Mouse (Mus musculus) small intestine, adult 2 months (tissue): ENCODE results near the gene Stk39. TPM values are rescaled to one million over a fixed set of nuclear protein-coding genes. Genes with fewer than 3 reads are reported as not detected.

Experiments
- H3K27ac ChIP-seq: fragments of 200-500 bp; 2 replicates; pipeline ENCODE4 v1.5.1; 2012; ENCODE audit warnings: low read depth, low read length, control low read depth, inconsistent platforms; ENCODE audit not compliant: insufficient read depth
- H3K27me3 ChIP-seq: fragments of 200-500 bp; 2 replicates; pipeline ENCODE4 v1.6.1; 2012; ENCODE audit warnings: mild to moderate bottlenecking, moderate library complexity, low read length, inconsistent platforms; ENCODE audit not compliant: control insufficient read depth, insufficient read depth
- H3K36me3 ChIP-seq: fragments of 200-500 bp; 2 replicates; pipeline ENCODE4 v1.6.1; 2012; ENCODE audit warnings: mild to moderate bottlenecking, low read length, control low read depth, inconsistent platforms; ENCODE audit not compliant: control insufficient read depth, insufficient read depth
- H3K4me1 ChIP-seq: fragments of 200-500 bp; 2 replicates; pipeline ENCODE4 v1.6.1; 2012; ENCODE audit warnings: low read length, inconsistent platforms, mixed read lengths; ENCODE audit not compliant: control insufficient read depth, insufficient read depth, insufficient read length
- H3K4me3 ChIP-seq: fragments of 200-500 bp; 2 replicates; pipeline ENCODE4 v1.5.1; 2012; ENCODE audit warnings: low read depth, mild to moderate bottlenecking, control low read depth, inconsistent platforms, low read length, moderate library complexity
- CTCF ChIP-seq: fragments of 200-500 bp; IDR thresholded peaks from 2 replicates; pipeline ENCODE4 v1.5.1; 2012; ENCODE audit warnings: low read depth, mild to moderate bottlenecking, control low read depth, inconsistent platforms, low read length, moderate library complexity, mixed read lengths; ENCODE audit not compliant: insufficient replicate concordance, insufficient read length; ENCODE audit errors: extremely low read depth
- POLR2A ChIP-seq: fragments of 200-500 bp; IDR thresholded peaks from 2 replicates; pipeline ENCODE4 v1.6.1; 2012; ENCODE audit warnings: low read depth, mild to moderate bottlenecking, control low read depth, inconsistent platforms, low read length, moderate library complexity
- WGBS: fragments of 180-500 bp; shearing (Covaris S2); methylation state at CpG from one replicate; pipeline ENCODE4 v1.1.7; 2018; 5-methylcytosine and 5-hydroxymethylcytosine counted together
- polyA plus RNA-seq: library from polyadenylated mRNA; depleted of rRNA; stranded (reverse); fragments of >200 nt; gene quantifications from 2 replicates; pipeline ENCODE4 v1.2.3, GENCODE M21; 2012

Stk39 gene
- polyA plus RNA-seq, 1 experiment, result 4.6 TPM

GRCm38 (mm10) chr2:68381881-68382280 is 90.2 kb downstream of the Stk39 start:
- Histone ChIP-seq H3K27ac (peak overlapping the region; percentile 25), H3K4me3 (no peak overlapping the region), H3K36me3 (no peaks in the 10 kb centered on the region), H3K27me3 (no peaks in the 10 kb centered on the region), H3K4me1 (peaks cover 28% of the 10 kb centered on the region)
- 73% methylated on average over 4 of the region's 4 CpGs for WGBS
- TF ChIP-seq CTCF (no peak), POLR2A (no peak)

- peaks cover 34% of the 10 kb centered on the region for H3K4me1 ChIP-seq
- H3K36me3 ChIP-seq, result no peaks in the 10 kb centered on the region
- TF ChIP-seq POLR2A (no peak), CTCF (no peak)
- H3K4me3 ChIP-seq, result no peak overlapping the region
- H3K27ac ChIP-seq, result no peak overlapping the region
- WGBS, result 48% methylated on average over 6 of the region's 6 CpGs
- no peaks in the 10 kb centered on the region for H3K27me3 ChIP-seq
Measured at GRCm38 (mm10) chr2:68381205-68381604, 90.9 kb downstream of the Stk39 start.

DNA sequence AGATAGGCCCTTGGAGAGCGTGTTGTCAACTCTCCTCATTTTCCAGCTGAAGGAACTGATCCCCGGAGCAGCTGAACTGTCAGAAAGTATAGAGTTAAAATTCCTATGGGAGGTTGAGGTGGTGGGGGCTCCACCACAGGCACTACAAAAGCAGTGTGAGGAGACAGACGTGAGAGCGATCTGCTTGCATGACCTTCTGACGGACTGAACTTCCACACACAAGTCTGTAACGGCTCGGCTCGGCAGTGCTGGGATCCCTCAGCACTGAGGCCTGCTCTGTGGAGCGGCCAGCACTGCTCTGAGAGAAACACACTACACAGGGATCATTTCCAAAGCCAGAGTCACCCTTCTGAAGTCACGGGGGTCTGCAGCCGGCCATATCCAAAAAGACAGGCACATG is 92.4 kb downstream of the Stk39 start:
- Histone ChIP-seq H3K27me3 (no peaks in the 10 kb centered on the region), H3K27ac (no peak overlapping the region), H3K36me3 (no peaks in the 10 kb centered on the region), H3K4me1 (peaks cover 32% of the 10 kb centered on the region), H3K4me3 (no peak overlapping the region)
- TF ChIP-seq POLR2A, result no peak
- no peak for TF ChIP-seq CTCF
- 88% methylated on average over 11 of the region's 11 CpGs for WGBS

DNA sequence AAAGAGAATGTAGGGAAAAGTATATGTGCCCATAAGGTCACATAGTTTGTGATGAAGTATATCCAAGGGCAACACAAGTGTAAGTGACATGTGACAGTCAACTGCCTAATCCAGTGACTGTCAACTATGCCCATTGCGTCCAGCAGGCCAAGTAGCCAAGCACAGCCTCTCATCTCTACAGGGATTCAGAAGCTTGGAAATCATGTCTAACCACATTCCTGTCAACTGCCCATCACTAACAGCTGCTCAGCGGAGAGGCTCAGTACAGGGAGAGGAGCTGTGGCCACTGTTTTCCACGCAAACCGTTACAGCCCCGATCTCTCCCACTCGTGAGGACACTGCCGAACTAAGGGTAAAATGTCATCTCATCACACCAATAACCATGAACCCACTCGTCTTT is 93.7 kb downstream of the Stk39 start:
- H3K4me1 ChIP-seq, result peaks cover 32% of the 10 kb centered on the region
- H3K36me3 ChIP-seq, result no peaks in the 10 kb centered on the region
- H3K27ac ChIP-seq, result no peak overlapping the region
- 95% methylated on average over 8 of the region's 8 CpGs for WGBS
- no peaks in the 10 kb centered on the region for H3K27me3 ChIP-seq
- H3K4me3 ChIP-seq, result no peak overlapping the region
- TF ChIP-seq POLR2A (no peak), CTCF (no peak)

DNA sequence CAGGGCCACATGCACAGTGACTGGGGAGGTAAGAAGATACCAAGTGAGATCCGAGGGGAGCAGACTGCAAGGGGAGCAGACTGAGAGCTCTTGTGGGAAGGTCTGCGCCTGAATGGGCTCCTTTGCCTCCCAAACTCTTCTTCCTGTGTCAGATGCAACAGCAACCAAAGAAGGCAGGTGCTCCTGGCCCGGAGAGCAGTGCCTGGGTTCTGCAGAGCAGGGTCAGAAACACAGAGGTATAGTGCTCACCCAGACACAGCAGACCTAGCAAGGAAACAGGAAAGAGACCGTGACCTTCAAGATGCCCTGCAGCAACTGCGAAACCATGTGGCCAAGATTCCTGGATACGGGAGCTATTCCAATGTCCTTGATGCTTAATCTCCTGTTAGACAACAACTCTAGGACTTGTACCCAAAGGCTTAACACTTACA is 94.8 kb downstream of the Stk39 start:
- Histone ChIP-seq H3K4me3 (no peak overlapping the region), H3K36me3 (no peaks in the 10 kb centered on the region), H3K4me1 (peaks cover 23% of the 10 kb centered on the region), H3K27me3 (no peaks in the 10 kb centered on the region), H3K27ac (no peak overlapping the region)
- WGBS, result 78% methylated on average over 6 of the region's 6 CpGs
- TF ChIP-seq CTCF (no peak), POLR2A (no peak)

- Histone ChIP-seq H3K27me3 (no peaks in the 10 kb centered on the region), H3K36me3 (no peaks in the 10 kb centered on the region), H3K4me3 (no peak overlapping the region), H3K4me1 (peaks cover 18% of the 10 kb centered on the region), H3K27ac (peak overlapping the region; percentile 51)
- WGBS, result 20% methylated on average over 12 of the region's 12 CpGs
- TF ChIP-seq POLR2A (no peak), CTCF (peak; percentile 34; the same call in 1 of the 2 replicates)
Measured at GRCm38 (mm10) chr2:68376660-68377059, 95.4 kb downstream of the Stk39 start.

DNA sequence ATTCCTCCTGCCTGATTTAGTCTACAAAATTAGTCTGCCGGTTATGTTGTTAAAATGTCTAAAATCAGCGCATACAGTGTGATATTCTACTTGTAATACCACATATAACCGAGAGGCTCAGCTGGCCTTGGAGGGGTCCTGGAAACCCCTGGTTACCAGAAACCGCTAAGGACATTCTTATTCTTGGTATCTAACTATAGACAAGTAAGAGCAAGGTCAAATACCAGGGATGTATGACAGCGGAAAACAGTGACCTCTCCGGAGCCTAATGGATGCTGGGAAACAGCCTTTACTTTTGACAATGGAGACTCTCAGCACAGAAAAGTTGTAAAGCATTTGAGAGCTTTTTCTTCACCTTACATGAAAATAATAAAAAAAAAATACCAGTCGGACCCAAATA is 97.9 kb downstream of the Stk39 start:
- WGBS, result 89% methylated on average over 7 of the region's 7 CpGs
- Histone ChIP-seq H3K27me3 (no peaks in the 10 kb centered on the region), H3K4me1 (peaks cover 14% of the 10 kb centered on the region), H3K36me3 (no peaks in the 10 kb centered on the region), H3K4me3 (no peak overlapping the region), H3K27ac (no peak overlapping the region)
- TF ChIP-seq POLR2A (no peak), CTCF (no peak)
